Mouse (Mus musculus) kidney, embryonic 16.5 days (tissue): ENCODE data around the gene Gm20696. TPM values are rescaled to one million over a fixed set of nuclear protein-coding genes. Genes with fewer than 3 reads are reported as not detected.

Experiments
- ATAC-seq: fragments of 200-750 bp; cut with Nextera tagmentation; 2 replicates; pipeline ENCODE4 v1.8.0; 2017; ENCODE audit warnings: moderate TSS enrichment; ENCODE audit not compliant: low FRiP score, low TSS enrichment
- H3K27ac ChIP-seq: fragments of 300-500 bp; sonication (generic); 2 replicates; pipeline ENCODE4 v1.5.1; 2014; ENCODE audit warnings: low read length
- H3K27me3 ChIP-seq: fragments of 300-500 bp; sonication (generic); 2 replicates; pipeline ENCODE4 v1.6.1; 2014; ENCODE audit warnings: low read length, control low read depth, mixed read lengths; ENCODE audit not compliant: insufficient read depth
- H3K36me3 ChIP-seq: fragments of 300-500 bp; sonication (generic); 2 replicates; pipeline ENCODE4 v1.6.1; 2014; ENCODE audit warnings: low read length, control low read depth, mixed read lengths; ENCODE audit not compliant: insufficient read depth
- H3K4me1 ChIP-seq: fragments of 300-500 bp; sonication (generic); 2 replicates; pipeline ENCODE4 v1.6.1; 2014; ENCODE audit warnings: low read length, control low read depth, mixed read lengths; ENCODE audit not compliant: insufficient read depth
- H3K4me2 ChIP-seq: fragments of 300-500 bp; sonication (generic); replicated peaks from 2 replicates; pipeline ENCODE4 v1.6.1; 2014; ENCODE audit warnings: low read depth, low read length
- H3K4me3 ChIP-seq: fragments of 300-500 bp; sonication (generic); 2 replicates; pipeline ENCODE4 v1.5.1; 2014; ENCODE audit warnings: mild to moderate bottlenecking, low read length
- H3K9ac ChIP-seq: fragments of 300-500 bp; sonication (generic); replicated peaks from 2 replicates; pipeline ENCODE4 v1.6.1; 2014; ENCODE audit warnings: low read length
- H3K9me3 ChIP-seq: fragments of 300-500 bp; sonication (generic); 2 replicates; pipeline ENCODE4 v1.6.1; 2016; ENCODE audit warnings: low read length, control low read depth
- WGBS: fragments of 180-500 bp; shearing (Covaris S2); extraction: QIAGEN DNeasy Blood & Tissue Kit; methylation state at CpG from one replicate; pipeline ENCODE4 v1.1.7; 2014; 5-methylcytosine and 5-hydroxymethylcytosine counted together
- polyA plus RNA-seq: library from polyadenylated mRNA; unstranded; fragments of >200 nt; fragmentation: Nextera tagmentation; extraction: Ambion mirVana; gene quantifications from 2 replicates; pipeline ENCODE4 v1.2.1, GENCODE M21; 2015

Gene Gm20696
- polyA plus RNA-seq, 1 experiment from 2014 or later, result 1.7 TPM

- Histone ChIP-seq H3K27me3 (no peaks in the 10 kb centered on the region), H3K4me1 (peaks cover 47% of the 10 kb centered on the region), H3K9ac (no peak overlapping the region), H3K4me2 (no peak overlapping the region), H3K27ac (0 out of 2 replicates have a peak overlapping the region, but pooled peaks have one; percentile 27), H3K4me3 (no peak overlapping the region), H3K36me3 (no peaks in the 10 kb centered on the region), H3K9me3 (no peaks in the 10 kb centered on the region)
- WGBS, result 42% methylated on average over 6 of the region's 6 CpGs
- ATAC-seq, result no peak
These were observed 290.7 kb downstream of the Gm20696 start for GRCm38 (mm10) chr6:99375865-99376264.

- no peak for ATAC-seq
- WGBS, result 19% methylated on average over 4 of the region's 4 CpGs
- H3K27ac ChIP-seq, result 0 out of 2 replicates have a peak overlapping the region, but pooled peaks have one; percentile 27
- no peaks in the 10 kb centered on the region for H3K36me3 ChIP-seq
- H3K4me1 ChIP-seq, result peaks cover 47% of the 10 kb centered on the region
- H3K9ac ChIP-seq, result no peak overlapping the region
- no peaks in the 10 kb centered on the region for H3K9me3 ChIP-seq
- no peak overlapping the region for H3K4me2 ChIP-seq
- H3K27me3 ChIP-seq, result no peaks in the 10 kb centered on the region
- no peak overlapping the region for H3K4me3 ChIP-seq
These were observed 291.2 kb downstream of the Gm20696 start for GRCm38 (mm10) chr6:99375376-99375775.

GRCm38 (mm10) chr6:99374448-99375271, 291.9 kb downstream of the Gm20696 start:
- H3K4me3 ChIP-seq, result no peak overlapping the region
- H3K9me3 ChIP-seq, result no peaks in the 10 kb centered on the region
- no peaks in the 10 kb centered on the region for H3K36me3 ChIP-seq
- WGBS, result 51% methylated on average over 19 of the region's 19 CpGs
- no peak for ATAC-seq
- no peak overlapping the region for H3K4me2 ChIP-seq
- H3K27me3 ChIP-seq, result no peaks in the 10 kb centered on the region
- no peak overlapping the region for H3K27ac ChIP-seq
- H3K4me1 ChIP-seq, result peaks cover 42% of the 10 kb centered on the region
- H3K9ac ChIP-seq, result no peak overlapping the region

GRCm38 (mm10) chr6:99372427-99372826, 294.2 kb downstream of the Gm20696 start:
- H3K9me3 ChIP-seq, result no peaks in the 10 kb centered on the region
- ATAC-seq, result no peak
- no peak overlapping the region for H3K27ac ChIP-seq
- H3K4me3 ChIP-seq, result no peak overlapping the region
- no peak overlapping the region for H3K4me2 ChIP-seq
- 81% methylated on average over 5 of the region's 5 CpGs for WGBS
- H3K36me3 ChIP-seq, result no peaks in the 10 kb centered on the region
- no peaks in the 10 kb centered on the region for H3K27me3 ChIP-seq
- H3K4me1 ChIP-seq, result peaks cover 27% of the 10 kb centered on the region
- no peak overlapping the region for H3K9ac ChIP-seq

- Histone ChIP-seq H3K36me3 (no peaks in the 10 kb centered on the region), H3K9ac (no peak overlapping the region), H3K4me2 (no peak overlapping the region), H3K4me1 (peaks cover 23% of the 10 kb centered on the region), H3K4me3 (no peak overlapping the region), H3K27ac (no peak overlapping the region), H3K9me3 (no peaks in the 10 kb centered on the region), H3K27me3 (no peaks in the 10 kb centered on the region)
- WGBS, result 58% methylated on average over 6 of the region's 6 CpGs
- ATAC-seq, result no peak
These were observed 294.6 kb downstream of the Gm20696 start for GRCm38 (mm10) chr6:99372016-99372415.

GRCm38 (mm10) chr6:99369931-99370330, 296.7 kb downstream of the Gm20696 start:
- H3K9ac ChIP-seq, result no peak overlapping the region
- no peak for ATAC-seq
- no peaks in the 10 kb centered on the region for H3K9me3 ChIP-seq
- H3K4me2 ChIP-seq, result no peak overlapping the region
- peaks cover 6% of the 10 kb centered on the region for H3K4me1 ChIP-seq
- 0 out of 2 replicates have a peak, but pooled peaks cover 3% of the 10 kb centered on the region for H3K36me3 ChIP-seq
- H3K27ac ChIP-seq, result no peak overlapping the region
- no peak overlapping the region for H3K4me3 ChIP-seq
- WGBS, result 89% methylated on average over 2 of the region's 2 CpGs
- H3K27me3 ChIP-seq, result no peaks in the 10 kb centered on the region

GRCm38 (mm10) chr6:99369156-99369555, 297.4 kb downstream of the Gm20696 start:
- Histone ChIP-seq H3K4me2 (no peak overlapping the region), H3K27ac (no peak overlapping the region), H3K4me3 (no peak overlapping the region), H3K36me3 (0 out of 2 replicates have a peak, but pooled peaks cover 3% of the 10 kb centered on the region), H3K9ac (no peak overlapping the region), H3K27me3 (no peaks in the 10 kb centered on the region), H3K9me3 (no peaks in the 10 kb centered on the region), H3K4me1 (no peaks in the 10 kb centered on the region)
- 74% methylated on average over 3 of the region's 3 CpGs for WGBS
- ATAC-seq, result no peak

GRCm38 (mm10) chr6:99368118-99368753, 298.4 kb downstream of the Gm20696 start:
- H3K9ac ChIP-seq, result no peak overlapping the region
- H3K4me2 ChIP-seq, result no peak overlapping the region
- H3K4me3 ChIP-seq, result no peak overlapping the region
- no peak overlapping the region for H3K27ac ChIP-seq
- no peaks in the 10 kb centered on the region for H3K9me3 ChIP-seq
- H3K4me1 ChIP-seq, result no peaks in the 10 kb centered on the region
- no peaks in the 10 kb centered on the region for H3K27me3 ChIP-seq
- WGBS, result 79% methylated on average over 4 of the region's 4 CpGs
- 0 out of 2 replicates have a peak, but pooled peaks cover 3% of the 10 kb centered on the region for H3K36me3 ChIP-seq
- ATAC-seq, result no peak

- Histone ChIP-seq H3K27me3 (no peaks in the 10 kb centered on the region), H3K36me3 (0 out of 2 replicates have a peak, but pooled peaks cover 3% of the 10 kb centered on the region), H3K9ac (no peak overlapping the region), H3K27ac (no peak overlapping the region), H3K4me2 (no peak overlapping the region), H3K9me3 (no peaks in the 10 kb centered on the region), H3K4me3 (no peak overlapping the region), H3K4me1 (peaks cover 1% of the 10 kb centered on the region; the same call in 1 of the 2 replicates)
- ATAC-seq, result no peak
- 41% methylated on average over 6 of the region's 6 CpGs for WGBS
These were observed 302.1 kb downstream of the Gm20696 start for GRCm38 (mm10) chr6:99364545-99364944.

- Histone ChIP-seq H3K4me1 (peaks cover 4% of the 10 kb centered on the region; the same call in 1 of the 2 replicates), H3K4me2 (no peak overlapping the region), H3K9ac (no peak overlapping the region), H3K27ac (peak overlapping the region; percentile 27; the same call in 1 of the 2 replicates), H3K4me3 (no peak overlapping the region), H3K9me3 (no peaks in the 10 kb centered on the region), H3K36me3 (no peaks in the 10 kb centered on the region), H3K27me3 (no peaks in the 10 kb centered on the region)
- no peak for ATAC-seq
- 82% methylated on average over 4 of the region's 4 CpGs for WGBS
These were observed 306.0 kb downstream of the Gm20696 start for GRCm38 (mm10) chr6:99360581-99360980.
